ENCODE assay signal across 8 mouse cellular contexts in the genomic region with DNA sequence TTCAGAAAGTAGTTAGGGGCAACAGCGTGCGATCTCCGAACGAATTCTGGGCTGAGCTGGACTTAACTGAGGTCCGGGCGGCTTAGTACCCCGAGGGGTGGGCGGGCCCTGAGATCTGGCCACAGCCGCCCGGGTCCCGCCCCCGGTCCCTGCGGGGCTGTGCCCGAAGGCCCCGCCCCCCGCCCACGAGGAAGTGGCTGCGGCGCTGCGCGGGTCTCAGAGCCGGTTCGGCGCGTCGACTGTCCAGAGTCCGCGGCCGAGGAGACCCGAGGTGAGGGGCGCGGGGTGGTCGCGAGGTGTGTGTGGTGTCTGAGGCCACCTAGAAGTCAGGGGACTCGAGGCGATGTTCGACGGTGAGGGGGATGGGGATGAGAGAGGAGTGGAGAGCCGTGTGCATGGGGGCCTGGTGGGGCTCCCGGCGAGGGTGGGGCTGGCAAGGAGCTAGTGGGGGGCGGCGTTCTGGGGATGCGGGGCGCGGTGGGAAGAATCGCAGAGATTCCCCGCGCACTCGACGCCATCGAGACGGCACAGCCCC. TPM values are rescaled to one million over a fixed set of nuclear protein-coding genes. Genes with fewer than 3 reads are reported as not detected.
DNase-seq lines count a peak whose midpoint lies in the region; ATAC-seq and TF ChIP-seq lines count a peak whose summit lies in the region.

A gene (plus strand): TSS at position 145 of the 535 bp plus-strand sequence.

- peaks cover 13% of the 10 kb centered on the region; the same call in 1 of the 2 replicates for H3K36me3 ChIP-seq in heart, embryonic 15.5 days
- peaks cover 4% of the 10 kb centered on the region; the same call in 1 of the 2 replicates for H3K36me3 ChIP-seq in liver, postnatal 0 days (replicated peaks; ENCODE audit: insufficient read depth, low read length)
- peaks cover 32% of the 10 kb centered on the region for H3K36me3 ChIP-seq in neural tube, embryonic 13.5 days

- peak; percentile 64 for ATAC-seq in heart, embryonic 15.5 days (replicated peaks; ENCODE audit: insufficient number of reproducible peaks, insufficient read depth, low FRiP score, low read depth)
- peak; percentile 73 for ATAC-seq in liver, postnatal 0 days
- peak; percentile 30 for ATAC-seq in neural tube, embryonic 13.5 days (ENCODE audit: low read depth)

- no peaks in the 10 kb centered on the region for H3K9me3 ChIP-seq in heart, embryonic 15.5 days (replicated peaks)
- H3K9me3 ChIP-seq in liver, postnatal 0 days (ENCODE audit: low read length), result no peaks in the 10 kb centered on the region
- no peaks in the 10 kb centered on the region for H3K9me3 ChIP-seq in neural tube, embryonic 13.5 days

- peak within 1 kb of the TSS; percentile 87 for H3K9ac ChIP-seq in heart, embryonic 15.5 days
- H3K9ac ChIP-seq in liver, postnatal 0 days (replicated peaks), result peak within 1 kb of the TSS; percentile 82
- H3K9ac ChIP-seq in neural tube, embryonic 13.5 days, result peak within 1 kb of the TSS; percentile 65

- H3K4me1 ChIP-seq in embryonic fibroblast, embryonic 13.5 days (ENCODE audit: control insufficient read depth, insufficient read depth, low read length), result no peaks in the 10 kb centered on the region
- H3K4me1 ChIP-seq in heart, embryonic 15.5 days (replicated peaks), result peaks cover 32% of the 10 kb centered on the region
- H3K4me1 ChIP-seq in liver, postnatal 0 days (ENCODE audit: insufficient read depth), result peaks cover 10% of the 10 kb centered on the region
- peaks cover 15% of the 10 kb centered on the region for H3K4me1 ChIP-seq in neural tube, embryonic 13.5 days (replicated peaks)

- H3K4me3 ChIP-seq in embryonic fibroblast, embryonic 13.5 days (ENCODE audit: insufficient read depth, low read length), result peak within 1 kb of the TSS; percentile 92
- peak within 1 kb of the TSS; percentile 87 for H3K4me3 ChIP-seq in heart, embryonic 15.5 days
- peak within 1 kb of the TSS; percentile 66 for H3K4me3 ChIP-seq in liver, postnatal 0 days (ENCODE audit: low read depth, low read length)
- H3K4me3 ChIP-seq in neural tube, embryonic 13.5 days, result peak within 1 kb of the TSS; percentile 45

- 0% methylated on average over 48 of the region's 53 CpGs for WGBS in heart, embryonic 15.5 days
- WGBS in liver, postnatal 0 days (ENCODE audit: insufficient replicate concordance), result 0% methylated on average over 28 of the region's 53 CpGs
- WGBS in neural tube, embryonic 13.5 days, result under 1% methylated on average over 53 of the region's 53 CpGs

- H3K27ac ChIP-seq in embryonic fibroblast, embryonic 13.5 days (ENCODE audit: insufficient read depth, low read length), result peak within 1 kb of the TSS; percentile 56
- peak within 1 kb of the TSS; percentile 86 for H3K27ac ChIP-seq in heart, embryonic 15.5 days
- H3K27ac ChIP-seq in liver, postnatal 0 days (ENCODE audit: low read depth), result peak within 1 kb of the TSS; percentile 90
- no peak within 1 kb of the TSS for H3K27ac ChIP-seq in neural tube, embryonic 13.5 days (replicated peaks)

- TF ChIP-seq POLR2A in embryonic fibroblast, embryonic 13.5 days (IDR thresholded peaks at IDR 0.05; ENCODE audit: low read depth, low read length), result peak; percentile 94

- TF ChIP-seq EP300 in liver, postnatal 0 days (IDR thresholded peaks at IDR 0.05; ENCODE audit: low read depth), result no peak

- peak within 1 kb of the TSS; percentile 95 for H3K4me2 ChIP-seq in heart, embryonic 15.5 days
- H3K4me2 ChIP-seq in liver, postnatal 0 days (ENCODE audit: low read depth, low read length), result peak within 1 kb of the TSS; percentile 83
- peak within 1 kb of the TSS; percentile 60 for H3K4me2 ChIP-seq in neural tube, embryonic 13.5 days

- TF ChIP-seq CTCF in embryonic fibroblast, embryonic 13.5 days (IDR thresholded peaks at IDR 0.05; ENCODE audit: borderline replicate concordance, insufficient read depth, low read length), result no peak
- no peak for TF ChIP-seq CTCF in liver, postnatal 0 days (IDR thresholded peaks at IDR 0.05; ENCODE audit: low read depth)

- no peaks in the 10 kb centered on the region for H3K27me3 ChIP-seq in heart, embryonic 15.5 days
- H3K27me3 ChIP-seq in liver, postnatal 0 days (ENCODE audit: insufficient read depth, low read length), result no peaks in the 10 kb centered on the region
- peaks cover 21% of the 10 kb centered on the region for H3K27me3 ChIP-seq in neural tube, embryonic 13.5 days

- peak; percentile 46 for DNase-seq in right cerebral cortex, postnatal 14 days
- no peak for DNase-seq in right cerebral cortex, postnatal 25 days
- peak; percentile 88 for DNase-seq in kidney, postnatal 14 days
- DNase-seq in liver, postnatal 0 days, result peak; percentile 85
- DNase-seq in thymus, postnatal 14 days, result peak; percentile 77

RNA-seq across cellular contexts. Expression of the gene that starts here (rescaled TPM):
- 328 and 384 TPM in 2 replicates for polyA plus RNA-seq in embryonic fibroblast, embryonic 13.5 days (2011; ENCODE audit: insufficient read length, low read depth, missing spikeins)
- 214 and 308 TPM in 2 replicates for polyA plus RNA-seq in heart, embryonic 15.5 days (2015; fragmentation: Nextera tagmentation; extraction: Ambion mirVana)
- polyA plus RNA-seq in liver, postnatal 0 days (2015; fragmentation: Nextera tagmentation; extraction: Ambion mirVana), result 157 and 181 TPM in 2 replicates
- 95.1 and 106 TPM in 2 replicates for polyA plus RNA-seq in neural tube, embryonic 13.5 days (2015; fragmentation: Nextera tagmentation; extraction: Ambion mirVana)
